Mouse (Mus musculus): ENCODE measurements around the gene Hist1h4n.

- no peak for TF ChIP-seq CTCF (IDR thresholded peaks at IDR 0.05; ENCODE audit: low read depth, low read length)
- no peak for TF ChIP-seq TAL1 (conservative IDR thresholded peaks at IDR 0.05; ENCODE audit: low read depth, low read length)
- no peak for TF ChIP-seq GATA1 (IDR thresholded peaks at IDR 0.05; ENCODE audit: borderline replicate concordance, low read length)
- no peak; the same call in 1 of the 2 replicates for TF ChIP-seq POLR2AphosphoS5 (IDR thresholded peaks at IDR 0.05; ENCODE audit: insufficient replicate concordance, low read depth, low read length)
Observed at GRCm38 (mm10) chr13:21830344-21830743, 1.7 kb downstream of the Hist1h4n start.

Data from G1E (cell line).